In the genomic region with DNA sequence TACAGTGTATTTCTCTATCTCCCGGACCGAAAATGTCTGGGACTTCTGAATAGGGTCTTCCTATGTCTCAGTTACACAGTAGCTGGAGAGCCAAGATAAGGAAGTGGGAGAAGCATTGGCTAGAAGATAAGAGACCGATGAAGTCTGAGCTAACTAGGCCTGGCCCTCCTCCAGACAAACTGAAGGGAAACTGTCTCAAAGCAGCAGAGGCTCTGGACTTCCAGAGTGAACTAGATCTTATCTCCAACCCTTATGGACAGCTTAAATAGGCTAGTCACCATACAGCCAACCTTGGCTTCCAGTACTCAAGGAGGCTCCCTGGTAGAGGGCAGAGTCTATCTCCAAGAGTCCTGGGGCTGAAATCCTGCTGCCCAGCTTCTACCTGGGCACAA, we compare ENCODE assay signal across 18 mouse cellular contexts. TPM values are rescaled to one million over a fixed set of nuclear protein-coding genes. Genes with fewer than 3 reads are reported as not detected.
A peak's percentile ranks its signal among the peaks of the same experiment; 100 is the strongest.
DNase-seq lines count a peak whose midpoint lies in the region; ATAC-seq lines count a peak whose summit lies in the region.
"Had no signal": no experiment of that assay in that cellular context is flagged by ENCODE, and none has a peak within 500 bp of the region (broad histone marks: within the 10 kb centered on the region; RNA-seq: fewer than 3 reads in every experiment).

No protein-coding gene starts in this region.

- peak; percentile 66 for ATAC-seq in heart, embryonic 11.5 days (replicated peaks; ENCODE audit: insufficient number of reproducible peaks, low FRiP score, low TSS enrichment)
- peak; percentile 23; the same call in 1 of the 2 replicates for ATAC-seq in intestine, embryonic 16.5 days
- ATAC-seq in forebrain, embryonic 12.5 days (ENCODE audit: low FRiP score): no peak
- ATAC-seq: hindbrain, postnatal 0 days had no signal

- H3K9ac ChIP-seq in heart, embryonic 11.5 days (ENCODE audit: low read depth, low read length): no peak overlapping the region
- H3K9ac ChIP-seq in intestine, embryonic 16.5 days (ENCODE audit: low read depth, low read length): no peak overlapping the region
- no peak overlapping the region for H3K9ac ChIP-seq in forebrain, embryonic 12.5 days
- H3K9ac ChIP-seq: heart, embryonic 15.5 days; neural tube, embryonic 13.5 days had no signal

- peaks cover 4% of the 10 kb centered on the region; the same call in 1 of the 2 replicates for H3K4me1 ChIP-seq in heart, embryonic 11.5 days (ENCODE audit: control insufficient read depth, insufficient read depth, low read length)
- no peaks in the 10 kb centered on the region for H3K4me1 ChIP-seq in intestine, embryonic 16.5 days (ENCODE audit: control insufficient read depth, insufficient read depth, low read length)
- peaks cover 77% of the 10 kb centered on the region for H3K4me1 ChIP-seq in megakaryocyte, embryonic 14.5 days
- no peaks in the 10 kb centered on the region for H3K4me1 ChIP-seq in forebrain, embryonic 12.5 days
- H3K4me1 ChIP-seq: heart, embryonic 15.5 days; neural tube, embryonic 13.5 days had no signal

- no peak overlapping the region for H3K27ac ChIP-seq in heart, embryonic 11.5 days (ENCODE audit: low read depth, low read length)
- no peak overlapping the region for H3K27ac ChIP-seq in intestine, embryonic 16.5 days (ENCODE audit: low read length)
- H3K27ac ChIP-seq in forebrain, embryonic 12.5 days: no peak overlapping the region
- H3K27ac ChIP-seq: heart, embryonic 15.5 days; hindbrain, postnatal 0 days; kidney, postnatal 0 days; macrophage; neural tube, embryonic 13.5 days had no signal

- no peaks in the 10 kb centered on the region for H3K9me3 ChIP-seq in heart, embryonic 11.5 days (replicated peaks; ENCODE audit: control insufficient read depth, low read length)
- no peaks in the 10 kb centered on the region for H3K9me3 ChIP-seq in intestine, embryonic 16.5 days (ENCODE audit: control insufficient read depth, low read length)
- H3K9me3 ChIP-seq in megakaryocyte, embryonic 14.5 days: no peaks in the 10 kb centered on the region
- H3K9me3 ChIP-seq in forebrain, embryonic 12.5 days: no peaks in the 10 kb centered on the region
- H3K9me3 ChIP-seq: heart, embryonic 15.5 days; neural tube, embryonic 13.5 days had no signal

- WGBS in heart, embryonic 11.5 days (ENCODE audit: insufficient replicate concordance): 48% methylated on average over 3 of the region's 3 CpGs
- 85% methylated on average over 3 of the region's 3 CpGs for WGBS in intestine, embryonic 16.5 days
- WGBS in forebrain, embryonic 12.5 days: 90% methylated on average over 3 of the region's 3 CpGs

- no peak overlapping the region for H3K4me3 ChIP-seq in heart, embryonic 11.5 days (ENCODE audit: low read depth, low read length)
- H3K4me3 ChIP-seq in intestine, embryonic 16.5 days (ENCODE audit: low read length): no peak overlapping the region
- H3K4me3 ChIP-seq in megakaryocyte, embryonic 14.5 days (replicated peaks): peak overlapping the region; percentile 20
- H3K4me3 ChIP-seq in forebrain, embryonic 12.5 days (replicated peaks): no peak overlapping the region
- H3K4me3 ChIP-seq: heart, embryonic 15.5 days; neural tube, embryonic 13.5 days had no signal

- H3K27me3 ChIP-seq in heart, embryonic 11.5 days (ENCODE audit: control insufficient read depth, insufficient read depth, low read length): no peaks in the 10 kb centered on the region
- H3K27me3 ChIP-seq in intestine, embryonic 16.5 days (replicated peaks; ENCODE audit: control insufficient read depth, insufficient read depth, low read length): no peaks in the 10 kb centered on the region
- no peaks in the 10 kb centered on the region for H3K27me3 ChIP-seq in megakaryocyte, embryonic 14.5 days (replicated peaks)
- H3K27me3 ChIP-seq in forebrain, embryonic 12.5 days: no peaks in the 10 kb centered on the region
- H3K27me3 ChIP-seq: heart, embryonic 15.5 days; neural tube, embryonic 13.5 days had no signal

- H3K4me2 ChIP-seq in heart, embryonic 11.5 days: no peak overlapping the region
- H3K4me2 ChIP-seq in intestine, embryonic 16.5 days (ENCODE audit: low read depth, low read length): no peak overlapping the region
- no peak overlapping the region for H3K4me2 ChIP-seq in forebrain, embryonic 12.5 days
- H3K4me2 ChIP-seq: heart, embryonic 15.5 days; neural tube, embryonic 13.5 days had no signal

- H3K36me3 ChIP-seq in heart, embryonic 11.5 days (ENCODE audit: control insufficient read depth, insufficient read depth, low read length): peaks cover 28% of the 10 kb centered on the region
- H3K36me3 ChIP-seq in intestine, embryonic 16.5 days (ENCODE audit: control insufficient read depth, insufficient read depth, low read length): peaks cover 16% of the 10 kb centered on the region
- peaks cover 96% of the 10 kb centered on the region for H3K36me3 ChIP-seq in megakaryocyte, embryonic 14.5 days (replicated peaks; ENCODE audit: low read length)
- H3K36me3 ChIP-seq in forebrain, embryonic 12.5 days (replicated peaks): peaks cover 99% of the 10 kb centered on the region

- DNase-seq in heart, adult 18-20 months: no peak
- DNase-seq in c-Kit-negative CD71-positive TER-119-positive erythroid progenitor cells, embryonic 14.5 days (ENCODE audit: low read depth, low spot score): peak; percentile 54
- DNase-seq in embryo, embryonic 9.5 days (ENCODE audit: extremely low spot score): no peak
- DNase-seq in cerebellum, adult 9-11 months: no peak
- DNase-seq: adrenal gland, adult 8-10 months; gastrocnemius, postnatal 10 days; layer of hippocampus, adult 9-11 months; lung, adult 2 months; thymus, postnatal 14 days had no signal

RNA-seq across cellular contexts. Expression of gene Nap1l4, which starts 16.7 kb away (rescaled TPM):
- polyA plus RNA-seq in heart, embryonic 11.5 days (2014; fragmentation: Nextera tagmentation; extraction: Ambion mirVana): 121 and 176 TPM in 2 replicates
- 100 to 1,000 TPM; 185 to 191 TPM for total RNA-seq in heart, adult 18-20 months (2021)
- polyA plus RNA-seq in intestine, embryonic 16.5 days (2015; fragmentation: Nextera tagmentation; extraction: Ambion mirVana): 175 and 192 TPM in 2 replicates
- 5.7 and 38.9 TPM in 2 replicates for polyA plus RNA-seq in megakaryocyte, embryonic 14.5 days (2012; ENCODE audit: insufficient read depth, low replicate concordance)
- 357 and 369 TPM in 2 replicates for polyA plus RNA-seq in forebrain, embryonic 12.5 days (2016; fragmentation: Nextera tagmentation; extraction: Ambion mirVana)

RNA-seq across cellular contexts. Expression of gene Cars, which starts 34.2 kb away (rescaled TPM):
- polyA plus RNA-seq in heart, embryonic 11.5 days (2014; fragmentation: Nextera tagmentation; extraction: Ambion mirVana): 27.9 and 30.6 TPM in 2 replicates
- 10 to 100 TPM; 20.4 to 20.6 TPM for total RNA-seq in heart, adult 18-20 months (2021)
- 56.4 and 62.8 TPM in 2 replicates for polyA plus RNA-seq in intestine, embryonic 16.5 days (2015; fragmentation: Nextera tagmentation; extraction: Ambion mirVana)
- 4.8 and 43.5 TPM in 2 replicates for polyA plus RNA-seq in megakaryocyte, embryonic 14.5 days (2012; ENCODE audit: insufficient read depth, low replicate concordance)
- 69.0 and 74.3 TPM in 2 replicates for polyA plus RNA-seq in forebrain, embryonic 12.5 days (2016; fragmentation: Nextera tagmentation; extraction: Ambion mirVana)
